Mouse (Mus musculus) brain, embryonic 14.5 days (tissue): ENCODE measurements at regions not wholly inside any gene's neighbourhood (a gene's known extent, or its start where the extent isn't known, plus 50 kb on each side); places are given as distances from the start of the nearest gene placed in this dataset.

ENCODE experiments used
- CTCF ChIP-seq: fragments of 200-500 bp; IDR thresholded peaks from 2 replicates; pipeline ENCODE4 v1.5.1; 2012; ENCODE audit warnings: inconsistent platforms, mild to moderate bottlenecking, moderate library complexity, borderline replicate concordance; ENCODE audit not compliant: insufficient read depth, insufficient read length; ENCODE audit errors: extremely low read depth
- POLR2A ChIP-seq: fragments of 200-500 bp; IDR thresholded peaks from 2 replicates; pipeline ENCODE4 v1.6.1; 2012; ENCODE audit warnings: mild to moderate bottlenecking, inconsistent platforms, borderline replicate concordance; ENCODE audit not compliant: poor library complexity, insufficient read depth, insufficient read length, severe bottlenecking; ENCODE audit errors: extremely low read depth

GRCm38 (mm10) chr15:97465366-97465765, 218.3 kb upstream of the Amigo2 start:
- TF ChIP-seq CTCF (no peak), POLR2A (no peak)
